Mouse (Mus musculus) kidney, postnatal 0 days (tissue): ENCODE data around the gene Eif4ebp2. TPM values are rescaled to one million over a fixed set of nuclear protein-coding genes. Genes with fewer than 3 reads are reported as not detected.

Source experiments
- ATAC-seq: fragments of 200-750 bp; cut with Nextera tagmentation; replicated peaks from 2 replicates; pipeline ENCODE4 v1.8.0; 2017; ENCODE audit warnings: low read depth, moderate number of reproducible peaks, moderate TSS enrichment, moderate library complexity; ENCODE audit not compliant: low FRiP score
- DNase-seq: peaks from one replicate; pipeline ENCODE4 v3.0.0-alpha.2; 2016; ENCODE audit warnings: low spot score
- H3K27ac ChIP-seq: fragments of 300-500 bp; sonication (generic); 2 replicates; pipeline ENCODE4 v1.5.1; 2014; ENCODE audit warnings: mild to moderate bottlenecking
- H3K27me3 ChIP-seq: fragments of 300-500 bp; sonication (generic); 2 replicates; pipeline ENCODE4 v1.6.1; 2014; ENCODE audit warnings: low read length, mixed read lengths; ENCODE audit not compliant: insufficient read depth
- H3K36me3 ChIP-seq: fragments of 300-500 bp; sonication (generic); 2 replicates; pipeline ENCODE4 v1.6.1; 2014; ENCODE audit warnings: low read length, mixed read lengths; ENCODE audit not compliant: insufficient read depth
- H3K4me1 ChIP-seq: fragments of 300-500 bp; sonication (generic); replicated peaks from 2 replicates; pipeline ENCODE4 v1.6.1; 2014; ENCODE audit warnings: antibody characterized with exemption, low read length, mixed read lengths; ENCODE audit not compliant: insufficient read depth
- H3K4me2 ChIP-seq: fragments of 300-500 bp; sonication (generic); 2 replicates; pipeline ENCODE4 v1.6.1; 2014; ENCODE audit warnings: mild to moderate bottlenecking, low read length, moderate library complexity, mixed read lengths
- H3K4me3 ChIP-seq: fragments of 300-500 bp; sonication (generic); replicated peaks from 2 replicates; pipeline ENCODE4 v1.5.1; 2014; ENCODE audit warnings: low read depth, low read length
- H3K9ac ChIP-seq: fragments of 300-500 bp; sonication (generic); 2 replicates; pipeline ENCODE4 v1.6.1; 2014; ENCODE audit warnings: low read depth, low read length
- H3K9me3 ChIP-seq: fragments of 300-500 bp; sonication (generic); replicated peaks from 2 replicates; pipeline ENCODE4 v1.6.1; 2016; ENCODE audit warnings: low read length, inconsistent platforms, mixed read lengths
- CTCF ChIP-seq: IDR thresholded peaks from 2 replicates; pipeline ENCODE4 v1.5.1; 2016; ENCODE audit warnings: antibody characterized with exemption, low read depth, mild to moderate bottlenecking, moderate library complexity
- WGBS: fragments of 180-500 bp; shearing (Covaris S2); extraction: QIAGEN DNeasy Blood & Tissue Kit; methylation state at CpG from one replicate; pipeline ENCODE4 v1.1.7; 2014; 5-methylcytosine and 5-hydroxymethylcytosine counted together
- polyA plus RNA-seq: library from polyadenylated mRNA; unstranded; fragments of >200 nt; fragmentation: Nextera tagmentation; extraction: Ambion mirVana; gene quantifications from 2 replicates; pipeline ENCODE4 v1.2.1, GENCODE M21; 2015

The Eif4ebp2 gene
- polyA plus RNA-seq, 1 experiment from 2014 or later, result 75.0 TPM

DNA sequence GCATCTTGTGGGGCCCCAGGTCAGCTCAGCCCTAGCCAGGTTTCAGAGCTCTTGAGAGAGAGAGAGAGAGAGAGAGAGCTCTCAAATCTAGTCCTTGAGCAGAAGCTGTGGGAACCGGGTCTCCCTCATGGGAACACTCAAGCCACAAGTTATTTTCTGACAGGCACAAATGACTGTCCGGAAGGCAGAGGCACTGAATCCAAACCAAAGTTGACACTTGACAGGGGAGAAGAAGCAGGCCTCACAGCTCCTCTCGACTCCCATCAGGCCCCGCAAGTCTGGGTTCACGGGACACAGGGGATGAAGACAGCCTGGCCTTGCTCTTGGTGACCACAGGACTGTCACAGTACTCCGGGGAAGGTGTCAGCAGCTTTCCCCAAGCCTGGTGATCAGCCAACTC is 66.2 kb downstream of the Eif4ebp2 start:
- Histone ChIP-seq H3K27ac (no peak overlapping the region), H3K9ac (no peak overlapping the region), H3K27me3 (no peaks in the 10 kb centered on the region), H3K36me3 (no peaks in the 10 kb centered on the region), H3K9me3 (no peaks in the 10 kb centered on the region), H3K4me3 (no peak overlapping the region), H3K4me1 (peaks cover 7% of the 10 kb centered on the region; the same call in 1 of the 2 replicates), H3K4me2 (no peak overlapping the region)
- DNase-seq (no peak), ATAC-seq (no peak)
- TF ChIP-seq CTCF, result no peak
- WGBS, result 39% methylated on average over 6 of the region's 6 CpGs

GRCm38 (mm10) chr10:61385174-61385573 is 67.3 kb downstream of the Eif4ebp2 start:
- Histone ChIP-seq H3K4me2 (no peak overlapping the region), H3K36me3 (no peaks in the 10 kb centered on the region), H3K27ac (no peak overlapping the region), H3K4me3 (no peak overlapping the region), H3K9me3 (no peaks in the 10 kb centered on the region), H3K9ac (no peak overlapping the region), H3K27me3 (no peaks in the 10 kb centered on the region), H3K4me1 (peaks cover 16% of the 10 kb centered on the region; the same call in 1 of the 2 replicates)
- 83% methylated on average over 6 of the region's 6 CpGs for WGBS
- TF ChIP-seq CTCF, result no peak
- DNase-seq (no peak), ATAC-seq (no peak)

- DNase-seq, result no peak
- H3K4me1 ChIP-seq, result peaks cover 19% of the 10 kb centered on the region; the same call in 1 of the 2 replicates
- no peak for TF ChIP-seq CTCF
Observed at GRCm38 (mm10) chr10:61383715-61384047, 68.8 kb downstream of the Eif4ebp2 start.

GRCm38 (mm10) chr10:61383021-61383714 is 69.3 kb downstream of the Eif4ebp2 start, which contains the start of gene Pald1:
Gene Pald1 (minus strand): TSS chr10:61383530.
- ATAC-seq (peak; percentile 84), DNase-seq (peak; percentile 88)
- H3K9me3 ChIP-seq, result no peaks in the 10 kb centered on the region
- H3K4me2 ChIP-seq, result peak within 1 kb of the TSS; percentile 87
- peak within 1 kb of the TSS; percentile 76 for H3K27ac ChIP-seq
- under 1% methylated on average over 60 of the region's 60 CpGs for WGBS
- peak within 1 kb of the TSS; percentile 71 for H3K9ac ChIP-seq
- TF ChIP-seq CTCF, result no peak
- no peaks in the 10 kb centered on the region for H3K36me3 ChIP-seq
- no peaks in the 10 kb centered on the region for H3K27me3 ChIP-seq
- peaks cover 20% of the 10 kb centered on the region; the same call in 1 of the 2 replicates for H3K4me1 ChIP-seq
- H3K4me3 ChIP-seq, result peak within 1 kb of the TSS; percentile 60

More at GRCm38 (mm10) chr10:61383715-61384047, 68.8 kb downstream of the Eif4ebp2 start:
- 0 out of 2 replicates have a peak overlapping the region, but pooled peaks have one; percentile 8 for H3K27ac ChIP-seq
- peak overlapping the region; percentile 87 for H3K4me2 ChIP-seq
- peak overlapping the region; percentile 60 for H3K4me3 ChIP-seq
- no peak; the same call in 1 of the 2 replicates for ATAC-seq
- H3K9me3 ChIP-seq, result no peaks in the 10 kb centered on the region
- 4% methylated on average over 11 of the region's 11 CpGs for WGBS
- H3K27me3 ChIP-seq, result no peaks in the 10 kb centered on the region
- peak overlapping the region; percentile 71 for H3K9ac ChIP-seq
- no peaks in the 10 kb centered on the region for H3K36me3 ChIP-seq

- ATAC-seq, result no peak
- H3K9ac ChIP-seq, result peak overlapping the region; percentile 71
- peaks cover 26% of the 10 kb centered on the region; the same call in 1 of the 2 replicates for H3K4me1 ChIP-seq
Observed at GRCm38 (mm10) chr10:61382281-61382731, 70.2 kb downstream of the Eif4ebp2 start.

GRCm38 (mm10) chr10:61381823-61382222 is 70.6 kb downstream of the Eif4ebp2 start:
- WGBS, result 10% methylated on average over 8 of the region's 8 CpGs
- H3K4me3 ChIP-seq, result peak overlapping the region; percentile 60
- no peak for ATAC-seq
- DNase-seq, result no peak
- no peak for TF ChIP-seq CTCF
- H3K27ac ChIP-seq, result no peak overlapping the region
- H3K4me1 ChIP-seq, result peaks cover 28% of the 10 kb centered on the region; the same call in 1 of the 2 replicates
- H3K4me2 ChIP-seq, result peak overlapping the region; percentile 87
- peak overlapping the region; percentile 71; the same call in 1 of the 2 replicates for H3K9ac ChIP-seq
- no peaks in the 10 kb centered on the region for H3K36me3 ChIP-seq
- no peaks in the 10 kb centered on the region for H3K9me3 ChIP-seq
- no peaks in the 10 kb centered on the region for H3K27me3 ChIP-seq

More at GRCm38 (mm10) chr10:61382281-61382731, 70.2 kb downstream of the Eif4ebp2 start:
- Histone ChIP-seq H3K27me3 (no peaks in the 10 kb centered on the region), H3K4me3 (peak overlapping the region; percentile 60), H3K27ac (peak overlapping the region; percentile 76; the same call in 1 of the 2 replicates), H3K36me3 (no peaks in the 10 kb centered on the region), H3K9me3 (no peaks in the 10 kb centered on the region), H3K4me2 (peak overlapping the region; percentile 87)
- 2% methylated on average over 8 of the region's 8 CpGs for WGBS
- no peak for TF ChIP-seq CTCF
- DNase-seq, result no peak
